Mouse (Mus musculus): ENCODE measurements around the gene Prss53. TPM values are rescaled to one million over a fixed set of nuclear protein-coding genes. Genes with fewer than 3 reads are reported as not detected.

Gene Prss53
- polyA plus RNA-seq, 1 experiment from 2014 or later = 0.56 TPM

DNA sequence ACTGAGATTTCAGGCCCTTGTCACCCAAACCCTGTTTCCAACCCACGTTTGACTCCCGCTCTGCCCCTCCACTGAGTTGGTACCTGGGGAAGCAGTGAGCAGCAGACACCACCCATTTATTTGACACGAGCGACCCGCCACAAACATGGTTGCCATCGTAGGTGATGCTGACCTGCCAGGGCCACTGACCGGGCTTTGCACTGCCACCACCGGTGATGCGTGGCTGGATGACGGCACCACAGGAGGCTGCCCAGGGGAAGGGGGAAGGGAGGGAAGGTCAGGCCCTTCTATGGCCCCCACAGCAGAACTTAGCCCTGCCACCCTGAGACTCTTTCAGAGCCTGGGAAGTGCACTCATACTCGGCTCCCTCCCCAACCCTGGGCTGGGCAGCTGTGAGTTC lies 37.0 kb upstream of the Prss53 start:
- H3K4me1 ChIP-seq (ENCODE audit: insufficient read depth, low read depth, low read length) = peaks cover 4% of the 10 kb centered on the region; the same call in 1 of the 2 replicates
- TF ChIP-seq CTCF (IDR thresholded peaks at IDR 0.05) = no peak
- no peak for TF ChIP-seq EP300 (IDR thresholded peaks at IDR 0.05)
- DNase-seq (ENCODE audit: low spot score) (no peak), ATAC-seq (no peak)
- 70% methylated on average over 11 of the region's 11 CpGs for WGBS
- H3K27ac ChIP-seq (ENCODE audit: low read length) = peak overlapping the region; percentile 95
- H3K4me2 ChIP-seq (replicated peaks; ENCODE audit: low read depth, low read length) = peak overlapping the region; percentile 63
- H3K9ac ChIP-seq (replicated peaks; ENCODE audit: low read depth) = peak overlapping the region; percentile 82
- peak overlapping the region; percentile 53 for H3K4me3 ChIP-seq (ENCODE audit: low read depth, low read length)
- H3K9me3 ChIP-seq (ENCODE audit: low read length) = no peaks in the 10 kb centered on the region
- H3K36me3 ChIP-seq (ENCODE audit: insufficient read depth, low read length) = 0 out of 2 replicates have a peak, but pooled peaks cover 12% of the 10 kb centered on the region
- no peaks in the 10 kb centered on the region for H3K27me3 ChIP-seq (replicated peaks; ENCODE audit: insufficient read depth, low read length)

DNA sequence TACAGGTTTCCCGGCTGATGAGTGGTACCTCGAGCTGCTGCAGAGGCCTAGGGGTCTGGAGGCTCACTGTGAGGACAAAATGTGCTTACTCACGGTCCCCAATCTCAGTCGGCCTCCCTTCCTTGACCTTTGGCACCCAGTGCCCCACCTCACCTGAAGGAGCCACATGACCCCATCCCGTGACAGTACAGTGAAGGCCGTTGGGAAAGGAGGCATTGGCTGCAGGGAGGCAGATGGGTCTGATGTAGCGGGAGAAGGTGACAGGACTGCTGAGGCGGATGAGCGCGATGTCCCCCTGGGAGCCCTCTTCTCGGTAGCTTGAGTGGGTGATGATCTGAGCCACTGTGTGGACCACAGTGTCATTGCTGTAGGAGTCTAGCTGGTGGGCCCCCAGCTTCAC lies 36.1 kb upstream of the Prss53 start:
- ATAC-seq (no peak), DNase-seq (ENCODE audit: low spot score) (no peak)
- peak overlapping the region; percentile 95 for H3K27ac ChIP-seq (ENCODE audit: low read length)
- peak overlapping the region; percentile 63 for H3K4me2 ChIP-seq (replicated peaks; ENCODE audit: low read depth, low read length)
- no peaks in the 10 kb centered on the region for H3K27me3 ChIP-seq (replicated peaks; ENCODE audit: insufficient read depth, low read length)
- H3K4me3 ChIP-seq (ENCODE audit: low read depth, low read length) = 0 out of 2 replicates have a peak overlapping the region, but pooled peaks have one; percentile 53
- 0 out of 2 replicates have a peak, but pooled peaks cover 12% of the 10 kb centered on the region for H3K36me3 ChIP-seq (ENCODE audit: insufficient read depth, low read length)
- 66% methylated on average over 11 of the region's 11 CpGs for WGBS
- H3K9ac ChIP-seq (replicated peaks; ENCODE audit: low read depth) = 0 out of 2 replicates have a peak overlapping the region, but pooled peaks have one; percentile 8
- no peaks in the 10 kb centered on the region for H3K9me3 ChIP-seq (ENCODE audit: low read length)
- TF ChIP-seq CTCF (IDR thresholded peaks at IDR 0.05) (no peak), EP300 (IDR thresholded peaks at IDR 0.05) (no peak)
- peaks cover 8% of the 10 kb centered on the region; the same call in 1 of the 2 replicates for H3K4me1 ChIP-seq (ENCODE audit: insufficient read depth, low read depth, low read length)

DNA sequence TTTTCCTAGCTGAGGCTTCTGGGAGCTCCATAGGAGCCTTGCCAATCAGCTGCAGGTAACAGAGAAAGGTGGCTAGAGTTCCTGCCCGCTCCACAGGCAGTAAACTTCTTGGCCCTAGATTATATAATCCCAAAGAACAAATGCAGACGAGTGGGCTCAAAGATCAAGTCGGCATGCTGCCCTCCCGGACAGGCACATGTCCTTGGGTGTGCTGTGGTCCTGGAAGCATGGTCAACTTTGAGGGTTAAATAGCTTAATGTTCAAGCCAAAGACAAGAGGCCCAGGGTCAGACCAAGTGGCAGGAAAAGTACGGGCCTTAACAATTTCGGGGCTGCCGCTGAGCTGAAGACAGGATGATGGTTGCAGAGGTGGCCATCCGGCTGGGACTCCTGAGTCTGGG lies 35.3 kb upstream of the Prss53 start:
- peak overlapping the region; percentile 8; the same call in 1 of the 2 replicates for H3K4me3 ChIP-seq (ENCODE audit: low read depth, low read length)
- WGBS = 71% methylated on average over 8 of the region's 8 CpGs

DNA sequence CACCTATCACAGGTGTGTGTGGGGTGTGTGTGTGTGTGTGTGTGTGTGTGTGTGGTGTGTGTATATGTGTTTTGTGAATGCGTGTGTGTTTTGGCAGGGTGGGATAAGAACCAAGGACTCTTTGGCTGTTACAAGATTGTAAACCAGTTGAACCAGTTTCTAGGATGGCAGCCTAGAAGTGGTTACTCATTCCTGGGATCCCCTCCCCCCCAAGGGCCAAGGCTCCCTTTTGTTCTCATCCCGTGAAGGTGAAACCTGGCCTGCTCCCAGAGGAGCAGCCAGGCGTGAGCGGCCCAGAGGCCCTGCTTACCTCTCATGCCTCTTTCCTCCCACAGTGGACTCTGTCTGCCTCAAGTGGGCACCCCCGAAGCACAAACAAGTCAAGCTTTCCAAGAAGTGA lies 34.5 kb upstream of the Prss53 start:
- no peak overlapping the region for H3K4me3 ChIP-seq (ENCODE audit: low read depth, low read length)
- H3K27ac ChIP-seq (ENCODE audit: low read length) = peak overlapping the region; percentile 95
- 65% methylated on average over 5 of the region's 5 CpGs for WGBS
- H3K9ac ChIP-seq (replicated peaks; ENCODE audit: low read depth) = no peak overlapping the region
- peak; percentile 84 for ATAC-seq
- H3K27me3 ChIP-seq (replicated peaks; ENCODE audit: insufficient read depth, low read length) = no peaks in the 10 kb centered on the region
- peaks cover 4% of the 10 kb centered on the region; the same call in 1 of the 2 replicates for H3K4me1 ChIP-seq (ENCODE audit: insufficient read depth, low read depth, low read length)
- peak; percentile 95 for DNase-seq (ENCODE audit: low spot score)
- no peaks in the 10 kb centered on the region for H3K9me3 ChIP-seq (ENCODE audit: low read length)
- 0 out of 2 replicates have a peak, but pooled peaks cover 12% of the 10 kb centered on the region for H3K36me3 ChIP-seq (ENCODE audit: insufficient read depth, low read length)
- H3K4me2 ChIP-seq (replicated peaks; ENCODE audit: low read depth, low read length) = no peak overlapping the region
- TF ChIP-seq CTCF (IDR thresholded peaks at IDR 0.05) (no peak), EP300 (IDR thresholded peaks at IDR 0.05) (peak; percentile 95)

More for the DNA sequence above, 35.3 kb upstream of the Prss53 start:
- no peak for TF ChIP-seq CTCF (IDR thresholded peaks at IDR 0.05)
- TF ChIP-seq EP300 (IDR thresholded peaks at IDR 0.05) = no peak
- DNase-seq (ENCODE audit: low spot score) (no peak), ATAC-seq (no peak)
- H3K27ac ChIP-seq (ENCODE audit: low read length) = peak overlapping the region; percentile 95
- H3K9me3 ChIP-seq (ENCODE audit: low read length) = no peaks in the 10 kb centered on the region
- H3K36me3 ChIP-seq (ENCODE audit: insufficient read depth, low read length) = 0 out of 2 replicates have a peak, but pooled peaks cover 12% of the 10 kb centered on the region
- no peaks in the 10 kb centered on the region for H3K27me3 ChIP-seq (replicated peaks; ENCODE audit: insufficient read depth, low read length)
- H3K4me1 ChIP-seq (ENCODE audit: insufficient read depth, low read depth, low read length) = peaks cover 4% of the 10 kb centered on the region; the same call in 1 of the 2 replicates
- 0 out of 2 replicates have a peak overlapping the region, but pooled peaks have one; percentile 16 for H3K9ac ChIP-seq (replicated peaks; ENCODE audit: low read depth)
- peak overlapping the region; percentile 63 for H3K4me2 ChIP-seq (replicated peaks; ENCODE audit: low read depth, low read length)

DNA sequence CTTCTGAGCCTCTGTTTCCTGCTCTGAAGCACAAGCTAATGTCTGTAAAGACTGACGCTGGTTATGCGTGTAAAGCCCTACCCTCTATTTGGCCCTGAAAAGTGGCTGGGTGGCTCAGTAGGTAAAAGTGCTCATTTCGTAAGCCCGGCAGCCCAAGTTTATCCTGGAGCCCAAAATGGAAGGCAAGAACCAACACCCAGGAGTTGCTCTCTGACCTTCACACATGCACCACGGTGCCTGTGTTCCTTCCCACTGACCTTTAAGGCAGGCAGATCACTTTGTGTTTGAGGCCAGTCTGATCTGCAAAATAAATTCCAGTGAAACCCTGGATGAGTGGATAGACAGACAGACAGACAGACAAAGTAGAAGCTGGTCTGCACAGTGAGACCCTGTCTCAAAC lies 32.9 kb upstream of the Prss53 start:
- H3K4me3 ChIP-seq (ENCODE audit: low read depth, low read length) = no peak overlapping the region
- 0 out of 2 replicates have a peak, but pooled peaks cover 12% of the 10 kb centered on the region for H3K36me3 ChIP-seq (ENCODE audit: insufficient read depth, low read length)
- no peak overlapping the region for H3K4me2 ChIP-seq (replicated peaks; ENCODE audit: low read depth, low read length)
- no peaks in the 10 kb centered on the region for H3K9me3 ChIP-seq (ENCODE audit: low read length)
- TF ChIP-seq EP300 (IDR thresholded peaks at IDR 0.05) = no peak
- no peak for TF ChIP-seq CTCF (IDR thresholded peaks at IDR 0.05)
- ATAC-seq (no peak), DNase-seq (ENCODE audit: low spot score) (no peak)
- peak overlapping the region; percentile 80 for H3K27ac ChIP-seq (ENCODE audit: low read length)
- WGBS = 66% methylated on average over 5 of the region's 5 CpGs
- peaks cover 4% of the 10 kb centered on the region; the same call in 1 of the 2 replicates for H3K4me1 ChIP-seq (ENCODE audit: insufficient read depth, low read depth, low read length)
- no peaks in the 10 kb centered on the region for H3K27me3 ChIP-seq (replicated peaks; ENCODE audit: insufficient read depth, low read length)
- no peak overlapping the region for H3K9ac ChIP-seq (replicated peaks; ENCODE audit: low read depth)

DNA sequence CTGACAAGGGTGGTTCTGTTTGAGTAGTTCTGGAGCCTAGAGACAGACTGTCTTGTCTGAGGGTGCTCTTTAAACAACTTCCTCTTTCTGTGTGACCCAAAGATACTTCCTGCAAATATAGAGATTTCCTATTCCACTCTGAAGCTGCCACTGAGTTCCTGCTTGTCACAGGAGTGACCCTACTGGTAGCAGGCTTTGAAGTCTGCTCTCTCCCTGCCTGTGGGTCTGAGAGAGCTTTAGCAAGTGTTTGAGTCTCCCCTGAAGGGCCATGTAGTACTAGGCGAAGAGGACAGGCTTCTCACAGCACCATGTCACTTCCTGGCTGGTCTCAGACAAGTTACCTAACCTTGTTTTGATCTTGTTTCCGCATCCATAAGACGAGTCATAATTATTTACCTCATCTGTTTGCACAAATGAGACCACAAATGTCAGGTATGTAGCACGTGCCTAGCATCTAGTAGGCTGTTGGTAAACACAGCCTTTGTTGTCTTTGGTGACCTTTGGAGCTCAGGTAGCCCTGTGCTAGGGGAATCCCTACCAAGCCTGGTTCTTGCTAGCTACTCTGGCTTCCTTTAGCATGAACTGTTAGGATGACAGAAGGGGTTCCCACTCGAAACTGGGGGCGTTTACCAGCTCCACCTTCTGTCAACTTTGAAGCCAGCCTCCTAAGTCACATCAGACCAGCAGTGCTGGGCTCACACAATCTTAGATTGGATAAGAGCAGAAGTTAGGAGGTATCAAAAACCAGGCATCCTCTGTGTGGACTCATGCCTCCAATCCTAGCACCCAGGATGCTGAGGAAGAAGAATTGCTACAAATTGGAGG lies 31.9 kb upstream of the Prss53 start:
- Histone ChIP-seq H3K4me2 (replicated peaks; ENCODE audit: low read depth, low read length) (no peak overlapping the region), H3K4me1 (ENCODE audit: insufficient read depth, low read depth, low read length) (peaks cover 4% of the 10 kb centered on the region; the same call in 1 of the 2 replicates), H3K27ac (ENCODE audit: low read length) (peak overlapping the region; percentile 80), H3K27me3 (replicated peaks; ENCODE audit: insufficient read depth, low read length) (no peaks in the 10 kb centered on the region), H3K4me3 (ENCODE audit: low read depth, low read length) (no peak overlapping the region), H3K9ac (replicated peaks; ENCODE audit: low read depth) (no peak overlapping the region), H3K36me3 (ENCODE audit: insufficient read depth, low read length) (peaks cover 12% of the 10 kb centered on the region; the same call in 1 of the 2 replicates), H3K9me3 (ENCODE audit: low read length) (no peaks in the 10 kb centered on the region)
- DNase-seq (ENCODE audit: low spot score) (peak; percentile 81), ATAC-seq (peak; percentile 42)
- peak; percentile 60; the same call in 1 of the 2 replicates for TF ChIP-seq EP300 (IDR thresholded peaks at IDR 0.05)
- TF ChIP-seq CTCF (IDR thresholded peaks at IDR 0.05) = no peak
- WGBS = 47% methylated on average over 6 of the region's 6 CpGs
